ENCODE assay signal across 9 mouse cellular contexts in genomic region chr11:120661076-120661460, GRCm38 (mm10). TPM values are rescaled to one million over a fixed set of nuclear protein-coding genes. Genes with fewer than 3 reads are reported as not detected.
DNase-seq lines count a peak whose midpoint lies in the region; ATAC-seq and TF ChIP-seq lines count a peak whose summit lies in the region.
"Had no signal": no experiment of that assay in that cellular context is flagged by ENCODE, and none has a peak within 500 bp of the region (broad histone marks: within the 10 kb centered on the region; RNA-seq: fewer than 3 reads in every experiment).

Gene Notum, minus strand, starts transcription at chr11:120661175.

- in situ Hi-C loops in ES-E14 (cut with MboI; ENCODE audit: low sequenced_read_pairs in 2 of 2, unreplicated experiment in 2 of 2), result no loop called here

- no peaks in the 10 kb centered on the region for H3K36me3 ChIP-seq in heart, embryonic 15.5 days
- H3K36me3 ChIP-seq in ES-E14 (ENCODE audit: control insufficient read depth, insufficient read depth, low read length, poor library complexity, severe bottlenecking), result no peaks in the 10 kb centered on the region; the same call in 1 of the 2 replicates
- no peaks in the 10 kb centered on the region for H3K36me3 ChIP-seq in forebrain, embryonic 15.5 days
- H3K36me3 ChIP-seq in liver, postnatal 0 days (replicated peaks; ENCODE audit: insufficient read depth, low read length), result no peaks in the 10 kb centered on the region

- no peaks in the 10 kb centered on the region for H3K9me3 ChIP-seq in heart, embryonic 15.5 days (replicated peaks)
- no peaks in the 10 kb centered on the region for H3K9me3 ChIP-seq in ES-E14 (ENCODE audit: control insufficient read depth, insufficient read depth, low read depth, low read length)
- H3K9me3 ChIP-seq in forebrain, embryonic 15.5 days, result no peaks in the 10 kb centered on the region
- H3K9me3 ChIP-seq in liver, postnatal 0 days (ENCODE audit: low read length), result no peaks in the 10 kb centered on the region

- H3K27me3 ChIP-seq in heart, embryonic 15.5 days, result peaks cover 85% of the 10 kb centered on the region
- H3K27me3 ChIP-seq in forebrain, embryonic 15.5 days, result peaks cover 75% of the 10 kb centered on the region
- H3K27me3 ChIP-seq in liver, postnatal 0 days (ENCODE audit: insufficient read depth, low read length), result peaks cover 76% of the 10 kb centered on the region

- H3K9ac ChIP-seq in heart, embryonic 15.5 days, result peak within 1 kb of the TSS; percentile 45
- peak within 1 kb of the TSS; percentile 79 for H3K9ac ChIP-seq in ES-E14 (ENCODE audit: insufficient read depth, low read depth, low read length, poor library complexity, severe bottlenecking)
- no peak within 1 kb of the TSS for H3K9ac ChIP-seq in forebrain, embryonic 15.5 days (replicated peaks)
- H3K9ac ChIP-seq in liver, postnatal 0 days (replicated peaks), result peak within 1 kb of the TSS; percentile 30; the same call in 1 of the 2 replicates

- no peak for DNase-seq in heart, postnatal 10 days
- no peak for DNase-seq in ES-E14 (ENCODE audit: low read depth, low spot score)
- no peak for DNase-seq in liver, postnatal 0 days
- no peak for DNase-seq in right cerebral cortex, postnatal 36 days (ENCODE audit: low spot score in 2 of 2)
- DNase-seq in urinary bladder, adult 18-20 months (ENCODE audit: low spot score in 2 of 2), result no peak
- no peak for DNase-seq in cerebellum, adult 11-12 months

- H3K27ac ChIP-seq in heart, embryonic 15.5 days, result no peak within 1 kb of the TSS
- H3K27ac ChIP-seq in ES-E14 (ENCODE audit: insufficient read depth, low read depth, low read length, poor library complexity, severe bottlenecking), result peak within 1 kb of the TSS; percentile 52; the same call in 1 of the 2 replicates
- H3K27ac ChIP-seq in forebrain, embryonic 15.5 days (replicated peaks), result no peak within 1 kb of the TSS
- H3K27ac ChIP-seq in liver, postnatal 0 days (ENCODE audit: low read depth), result no peak within 1 kb of the TSS

- H3K4me1 ChIP-seq in heart, embryonic 15.5 days (replicated peaks), result peaks cover 25% of the 10 kb centered on the region
- H3K4me1 ChIP-seq in ES-E14 (ENCODE audit: control insufficient read depth in 2 of 2, insufficient read depth in 2 of 2, low read length in 2 of 2, poor library complexity in 1 of 2), result peaks cover 13 to 31% of the 10 kb centered on the region in 2 experiments
- peaks cover 21% of the 10 kb centered on the region for H3K4me1 ChIP-seq in forebrain, embryonic 15.5 days
- peaks cover 14% of the 10 kb centered on the region for H3K4me1 ChIP-seq in liver, postnatal 0 days (ENCODE audit: insufficient read depth)

- peak within 1 kb of the TSS; percentile 89 for H3K4me2 ChIP-seq in heart, embryonic 15.5 days
- peak within 1 kb of the TSS; percentile 52 for H3K4me2 ChIP-seq in forebrain, embryonic 15.5 days (replicated peaks)
- H3K4me2 ChIP-seq in liver, postnatal 0 days (ENCODE audit: low read depth, low read length), result peak within 1 kb of the TSS; percentile 72

- peak within 1 kb of the TSS; percentile 52 for H3K4me3 ChIP-seq in heart, embryonic 15.5 days
- peak within 1 kb of the TSS; percentile 84 to 86 for H3K4me3 ChIP-seq in ES-E14 (ENCODE audit: insufficient read depth in 1 of 2, low read depth in 1 of 2, low read length in 2 of 2, poor library complexity in 1 of 2, severe bottlenecking in 1 of 2)
- peak within 1 kb of the TSS; percentile 33 for H3K4me3 ChIP-seq in forebrain, embryonic 15.5 days
- H3K4me3 ChIP-seq in liver, postnatal 0 days (ENCODE audit: low read depth, low read length), result peak within 1 kb of the TSS; percentile 45

- TF ChIP-seq EP300 in liver, postnatal 0 days (IDR thresholded peaks at IDR 0.05; ENCODE audit: low read depth), result no peak

- intact Hi-C loops in heart, postnatal 10 days (cut with DNase I), result no loop called here

- TF ChIP-seq CTCF in liver, postnatal 0 days (IDR thresholded peaks at IDR 0.05; ENCODE audit: low read depth), result no peak

- under 1% methylated on average over 35 of the region's 35 CpGs for WGBS in heart, embryonic 15.5 days
- WGBS in forebrain, embryonic 15.5 days, result 1% methylated on average over 35 of the region's 35 CpGs
- WGBS in liver, postnatal 0 days (ENCODE audit: insufficient replicate concordance), result 2% methylated on average over 35 of the region's 35 CpGs

- ATAC-seq in heart, embryonic 15.5 days (replicated peaks; ENCODE audit: insufficient number of reproducible peaks, insufficient read depth, low FRiP score, low read depth), result peak; percentile 5; the same call in 1 of the 2 replicates
- ATAC-seq in forebrain, embryonic 15.5 days (replicated peaks), result no peak
- peak; percentile 10; the same call in 1 of the 2 replicates for ATAC-seq in liver, postnatal 0 days

TF ChIP-seq in ES-E14, 5 proteins besides CTCF, POLR2A, EP300 and RAD21:
- TF ChIP-seq MAFK (IDR thresholded peaks at IDR 0.05; ENCODE audit: insufficient read depth, low read depth, low read length) (no peak), ZC3H11A (IDR thresholded peaks at IDR 0.05; ENCODE audit: borderline replicate concordance, low read depth, low read length) (no peak), HCFC1 (IDR thresholded peaks at IDR 0.05; ENCODE audit: borderline replicate concordance, insufficient read depth, low read length) (no peak), CHD2 (IDR thresholded peaks at IDR 0.05; ENCODE audit: low read depth, low read length) (no peak), ZNF384 (IDR thresholded peaks at IDR 0.05; ENCODE audit: low read depth, low read length) (no peak)

RNA-seq across cellular contexts. Expression of gene Notum, which starts in this region (rescaled TPM):
- 1.5 and 2.7 TPM in 2 replicates for polyA plus RNA-seq in heart, embryonic 15.5 days (2015; fragmentation: Nextera tagmentation; extraction: Ambion mirVana)
- total RNA-seq in heart, postnatal 10 days (2021), result under 1 TPM in 1 of 2 experiments, not detected in 1; 0.12 TPM
- total RNA-seq in ES-E14 (2012; rRNA removed), result 47.8 and 196 TPM in 2 replicates
- 0.46 and 1.1 TPM in 2 replicates for polyA plus RNA-seq in forebrain, embryonic 15.5 days (2015; fragmentation: Nextera tagmentation; extraction: Ambion mirVana)
- polyA plus RNA-seq in liver, postnatal 0 days (2015; fragmentation: Nextera tagmentation; extraction: Ambion mirVana), result 0.15 and 0.29 TPM in 2 replicates
- total RNA-seq: MEL had no signal

Comparison
In these comparisons a context has a peak if more than half of its experiments do, and no peak if none do; other contexts are left out.
1. RNA of gene Notum (total RNA-seq): 47.8 to 196 TPM in ES-E14; 0.12 TPM in heart, postnatal 10 days; every median in the first group is over 10 times any median in the second.
2. Peak in ATAC-seq, H3K4me3 ChIP-seq, H3K9ac ChIP-seq and H3K4me2 ChIP-seq in liver, postnatal 0 days; RNA of the gene not detected or under 1 TPM.
3. H3K4me3 ChIP-seq: peak in every context shown above with its lines; median percentile 85 in ES-E14; 52 in heart, embryonic 15.5 days; 45 in liver, postnatal 0 days; 33 in forebrain, embryonic 15.5 days.
4. Peak in every context shown above with its lines, with median percentiles within 50 percentile points of each other: H3K4me2 ChIP-seq.